Mouse (Mus musculus) megakaryocyte, adult 5-6 weeks (primary cell): ENCODE results near the gene Ints2. TPM values are rescaled to one million over a fixed set of nuclear protein-coding genes. Genes with fewer than 3 reads are reported as not detected.

ENCODE experiments used
- ATAC-seq: 2 replicates; pipeline ENCODE4 v1.8.0; 2016; ENCODE audit warnings: mild to moderate bottlenecking, inconsistent platforms; ENCODE audit not compliant: poor library complexity, severe bottlenecking
- total RNA-seq, 2 experiments: library from RNA; stranded (forward) in 1 of 2; stranded (reverse) in 1 of 2; fragments of 153-499, 151-499 nt in 1 of 2; fragments of 221-1000, 200-1000 nt in 1 of 2; gene quantifications; 2 replicates each; pipeline versions ENCODE4 v1.2.3 to v1.2.4; 2015 to 2017

Ints2 gene
- total RNA-seq, 2 experiments from 2014 or later, result 8.4 to 11.3 TPM

DNA sequence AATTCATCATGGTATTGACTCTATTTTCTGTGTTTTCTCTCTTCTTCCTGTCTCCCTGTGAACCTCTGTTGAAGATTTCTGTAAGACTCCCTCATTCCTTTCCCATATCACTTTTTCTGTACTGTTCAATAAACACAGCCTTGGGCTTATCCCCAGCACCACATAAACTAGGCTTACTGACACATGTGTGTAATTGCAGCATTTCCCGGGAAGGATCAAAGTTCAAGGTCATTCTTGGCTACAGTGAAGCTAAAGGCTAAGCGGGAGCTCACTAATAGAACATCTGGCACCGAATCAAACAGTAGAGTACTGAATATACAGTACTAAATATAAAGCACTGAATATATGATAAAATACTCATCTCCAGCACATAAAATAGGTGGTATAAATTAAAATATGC, 81.5 kb downstream of the Ints2 start:
- no peak for ATAC-seq

DNA sequence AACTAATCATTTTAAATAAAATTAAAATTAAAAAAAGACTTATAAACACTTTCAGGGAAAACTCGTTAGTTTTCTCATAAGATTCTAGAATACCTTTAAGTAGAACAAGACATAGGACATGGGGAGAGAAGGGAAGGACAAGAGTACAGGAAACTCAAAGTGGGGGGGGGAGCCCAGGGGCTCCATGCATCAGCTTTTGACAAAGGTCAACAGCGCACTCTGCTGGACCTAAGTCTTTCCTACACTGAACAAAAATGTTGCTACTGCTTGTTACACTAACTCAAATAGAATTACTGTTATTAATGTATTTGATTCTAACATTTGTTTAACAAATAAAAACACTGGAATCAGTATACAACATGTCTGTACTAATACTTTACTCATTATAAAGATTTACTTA, 83.2 kb downstream of the Ints2 start:
- ATAC-seq, result no peak

DNA sequence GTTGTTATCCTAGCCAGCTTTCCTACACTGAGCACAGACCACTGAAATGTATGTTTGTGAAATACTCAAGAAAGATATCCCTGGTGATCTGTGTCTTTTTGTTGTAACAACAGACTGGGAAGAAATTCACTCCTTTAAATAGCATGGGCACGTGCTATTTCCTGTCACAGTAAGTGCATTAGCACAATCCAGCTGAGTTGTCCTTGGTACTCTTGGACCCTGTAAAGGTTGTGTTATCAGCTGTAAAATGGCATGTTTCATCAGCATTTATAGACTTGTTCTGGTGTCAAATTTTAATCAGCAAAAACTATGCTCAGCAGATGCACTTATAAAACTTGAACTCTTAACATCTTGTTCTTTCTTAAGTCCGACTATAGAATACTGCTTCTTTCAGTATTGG, 86.6 kb downstream of the Ints2 start:
- ATAC-seq, result no peak

Other genes starting within 250 kb of the Ints2 start
- 20.7 and 21.3 TPM in 2 replicates for gene Brip1, start 56.4 kb downstream of the Ints2 start, total RNA-seq (2015)
- gene Brip1, start 56.4 kb downstream of the Ints2 start, total RNA-seq (2017), result 23.5 and 29.6 TPM in 2 replicates
- gene Med13, start 100.0 kb upstream of the Ints2 start, total RNA-seq (2015), result 51.7 and 62.6 TPM in 2 replicates
- gene Med13, start 100.0 kb upstream of the Ints2 start, total RNA-seq (2017), result 54.4 and 65.2 TPM in 2 replicates
- 14.8 and 15.8 TPM in 2 replicates for gene Rnft1, start 227.1 kb upstream of the Ints2 start, total RNA-seq (2015)
- gene Rnft1, start 227.1 kb upstream of the Ints2 start, total RNA-seq (2017), result 13.2 TPM in 2 replicates